In the genomic region with DNA sequence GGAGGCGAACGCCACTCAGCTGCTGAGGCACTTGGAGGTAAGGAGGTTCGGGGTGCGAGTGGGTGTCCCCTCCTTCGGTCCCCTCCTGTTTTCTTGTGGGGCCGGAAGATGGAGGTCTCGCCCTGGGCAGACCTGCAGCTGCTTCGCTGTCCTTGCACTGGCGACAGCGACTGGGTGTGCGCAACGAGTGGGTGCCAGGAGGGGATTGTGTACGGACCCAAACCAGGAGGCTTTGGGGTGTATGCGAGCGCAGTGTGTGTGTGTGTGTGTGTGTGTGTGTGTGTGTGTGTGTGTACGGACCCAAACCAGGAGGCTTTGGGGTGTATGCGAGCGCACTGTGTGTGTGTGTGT, we compare ENCODE assay signal across 7 mouse cellular contexts. TPM values are rescaled to one million over a fixed set of nuclear protein-coding genes. Genes with fewer than 3 reads are reported as not detected.
DNase-seq lines count a peak whose midpoint lies in the region; ATAC-seq and TF ChIP-seq lines count a peak whose summit lies in the region.

No protein-coding gene starts in this region.

- no peak for ATAC-seq in forebrain, embryonic 16.5 days
- peak; percentile 39 for ATAC-seq in liver, embryonic 16.5 days (ENCODE audit: low read depth)

- peak overlapping the region; percentile 83 for H3K4me3 ChIP-seq in C2C12 (ENCODE audit: insufficient read depth, poor library complexity, severe bottlenecking)
- H3K4me3 ChIP-seq in CH12.LX (replicated peaks in 1 of 3; ENCODE audit: low read depth in 2 of 3, low read length in 2 of 3, poor library complexity in 1 of 3), result peak overlapping the region; percentile 83 to 97 (median 91)
- H3K4me3 ChIP-seq in forebrain, embryonic 16.5 days (replicated peaks; ENCODE audit: low read length), result peak overlapping the region; percentile 96
- peak overlapping the region; percentile 97 for H3K4me3 ChIP-seq in liver, embryonic 16.5 days (ENCODE audit: low read depth, low read length)

- H3K9me3 ChIP-seq in CH12.LX (replicated peaks; ENCODE audit: low read length), result peaks cover 2% of the 10 kb centered on the region
- no peaks in the 10 kb centered on the region for H3K9me3 ChIP-seq in forebrain, embryonic 16.5 days (ENCODE audit: control insufficient read depth, low read length)
- no peaks in the 10 kb centered on the region for H3K9me3 ChIP-seq in liver, embryonic 16.5 days (replicated peaks; ENCODE audit: control insufficient read depth, low read length)

- H3K27me3 ChIP-seq in C2C12 (ENCODE audit: control insufficient read depth, insufficient read depth, insufficient read length) (no peaks in the 10 kb centered on the region), CH12.LX (replicated peaks) (no peaks in the 10 kb centered on the region)
- H3K27me3 ChIP-seq in forebrain, embryonic 16.5 days (replicated peaks; ENCODE audit: control insufficient read depth, insufficient read depth, low read length), result no peaks in the 10 kb centered on the region
- no peaks in the 10 kb centered on the region for H3K27me3 ChIP-seq in liver, embryonic 16.5 days (ENCODE audit: control insufficient read depth, insufficient read depth, low read depth, low read length)

- H3K79me2 ChIP-seq in C2C12 (ENCODE audit: control insufficient read depth, insufficient read depth), result peaks cover 91% of the 10 kb centered on the region
- H3K79me2 ChIP-seq in CH12.LX (replicated peaks; ENCODE audit: control insufficient read depth, extremely low read depth, insufficient read depth, poor library complexity, severe bottlenecking), result peaks cover 38% of the 10 kb centered on the region

- H3K36me3 ChIP-seq in C2C12 (ENCODE audit: control insufficient read depth, insufficient read depth) (peaks cover 21% of the 10 kb centered on the region), CH12.LX (replicated peaks in 1 of 2; ENCODE audit: control insufficient read depth in 1 of 2, insufficient read depth in 1 of 2, low read length in 1 of 2) (peaks cover 5 to 31% of the 10 kb centered on the region in 2 experiments)
- no peaks in the 10 kb centered on the region for H3K36me3 ChIP-seq in forebrain, embryonic 16.5 days (ENCODE audit: control insufficient read depth, insufficient read depth)
- H3K36me3 ChIP-seq in liver, embryonic 16.5 days (ENCODE audit: control insufficient read depth, insufficient read depth), result peaks cover 1% of the 10 kb centered on the region

- peak overlapping the region; percentile 99 for H3ac ChIP-seq in C2C12 (ENCODE audit: control insufficient read depth, insufficient read length, low read depth)

- H3K27ac ChIP-seq in CH12.LX (ENCODE audit: insufficient read depth, low read depth), result peak overlapping the region; percentile 20; the same call in 1 of the 2 replicates
- H3K27ac ChIP-seq in forebrain, embryonic 16.5 days (ENCODE audit: low read length), result no peak overlapping the region
- H3K27ac ChIP-seq in liver, embryonic 16.5 days (ENCODE audit: low read length), result peak overlapping the region; percentile 50

- in situ Hi-C loops in CH12.LX (cut with MboI; ENCODE audit: low pct_ligation_motif_present, low pct_unique_long_range_greater_than_20kb, low sequenced_read_pairs), result no loop called here

- TF ChIP-seq EP300 in CH12.LX (IDR thresholded peaks at IDR 0.05; ENCODE audit: low read length), result no peak

- WGBS in forebrain, embryonic 16.5 days, result 0% methylated on average over 18 of the region's 18 CpGs
- under 1% methylated on average over 18 of the region's 18 CpGs for WGBS in liver, embryonic 16.5 days (ENCODE audit: insufficient replicate concordance)

- peak overlapping the region; percentile 98 for H3K9ac ChIP-seq in CH12.LX (ENCODE audit: insufficient read depth, low read depth)
- H3K9ac ChIP-seq in forebrain, embryonic 16.5 days (replicated peaks; ENCODE audit: low read depth, low read length), result peak overlapping the region; percentile 99
- peak overlapping the region; percentile 97 for H3K9ac ChIP-seq in liver, embryonic 16.5 days (ENCODE audit: low read depth, low read length)

- DNase-seq in CH12.LX (ENCODE audit: extremely low read depth), result no peak
- no peak for DNase-seq in embryo, embryonic 10 days (ENCODE audit: low spot score)
- no peak for DNase-seq in spleen, postnatal 4 days (ENCODE audit: low spot score in 2 of 2)
- DNase-seq in right cerebral cortex, adult 2 months (ENCODE audit: low spot score in 2 of 2), result no peak

- peaks cover 62% of the 10 kb centered on the region for H3K79me3 ChIP-seq in C2C12 (ENCODE audit: low read depth)

- dilution Hi-C loops in CH12.LX (cut with MboI; ENCODE audit: extremely low pct_ligation_motif_present, extremely low pct_unique_long_range_greater_than_20kb, low sequenced_read_pairs), result no loop called here

- H3K4me1 ChIP-seq in CH12.LX (ENCODE audit: control insufficient read depth in 1 of 2, insufficient read depth in 2 of 2), result peaks cover 7 to 40% of the 10 kb centered on the region in 2 experiments
- peaks cover 14% of the 10 kb centered on the region for H3K4me1 ChIP-seq in forebrain, embryonic 16.5 days (replicated peaks; ENCODE audit: control insufficient read depth, insufficient read depth, low read length)
- peaks cover 10% of the 10 kb centered on the region for H3K4me1 ChIP-seq in liver, embryonic 16.5 days (ENCODE audit: control insufficient read depth, low read depth, low read length)

- no peak for TF ChIP-seq RAD21 in CH12.LX (IDR thresholded peaks at IDR 0.05; ENCODE audit: low read depth, low read length)

- no peak for TF ChIP-seq POLR2A in CH12.LX (IDR thresholded peaks at IDR 0.05; ENCODE audit: low read depth, low read length)

- H3K4me2 ChIP-seq in CH12.LX (ENCODE audit: insufficient read depth, low read depth, poor library complexity, severe bottlenecking), result peak overlapping the region; percentile 90; the same call in 1 of the 2 replicates
- H3K4me2 ChIP-seq in forebrain, embryonic 16.5 days (ENCODE audit: low read length), result peak overlapping the region; percentile 72
- peak overlapping the region; percentile 61 for H3K4me2 ChIP-seq in liver, embryonic 16.5 days (ENCODE audit: low read depth, low read length)

- TF ChIP-seq CTCF in C2C12 (IDR thresholded peaks at IDR 0.05; ENCODE audit: control insufficient read depth, insufficient read depth, insufficient read length) (no peak), CH12.LX (conservative IDR thresholded peaks at IDR 0.05 in 1 of 2, IDR thresholded peaks at IDR 0.05 in 1 of 2; ENCODE audit: low read depth in 2 of 2, low read length in 2 of 2) (no peak)

TF ChIP-seq in C2C12, 6 proteins besides CTCF, POLR2A, EP300 and RAD21:
- TF ChIP-seq USF1 (IDR thresholded peaks at IDR 0.05; ENCODE audit: low read depth) (no peak), MAX (IDR thresholded peaks at IDR 0.05) (no peak), CEBPB (IDR thresholded peaks at IDR 0.05; ENCODE audit: low read depth) (no peak), MYOG (IDR thresholded peaks at IDR 0.05; ENCODE audit: control insufficient read depth, extremely low read depth, insufficient read length) (no peak), FOSL1 (IDR thresholded peaks at IDR 0.05; ENCODE audit: insufficient read depth, low read length, poor library complexity, severe bottlenecking) (no peak)

TF ChIP-seq in CH12.LX, 34 proteins besides CTCF, POLR2A, EP300 and RAD21:
- TF ChIP-seq ZC3H11A (IDR thresholded peaks at IDR 0.05; ENCODE audit: low read depth, low read length) (no peak), TCF12 (IDR thresholded peaks at IDR 0.05; ENCODE audit: low read depth, low read length) (no peak)

RNA-seq across cellular contexts. Expression of a gene that starts 0.3 kb away (rescaled TPM):
- polyA plus RNA-seq in C2C12 (2012; fragmentation: generic; extraction: Trizol) (12.6 TPM), CH12.LX (2012; ENCODE audit: insufficient read length, low read depth) (62.5 and 86.0 TPM in 2 replicates)
- total RNA-seq in CH12.LX (2012; rRNA removed) (26.0 and 30.5 TPM in 2 replicates), CH12.LX (2014; rRNA removed) (82.5 and 90.9 TPM in 2 replicates)
- 13.9 and 18.0 TPM in 2 replicates for polyA plus RNA-seq in forebrain, embryonic 16.5 days (2015; fragmentation: Nextera tagmentation; extraction: Ambion mirVana)
- 14.2 and 15.9 TPM in 2 replicates for polyA plus RNA-seq in liver, embryonic 16.5 days (2015; fragmentation: Nextera tagmentation; extraction: Ambion mirVana)

RNA-seq across cellular contexts. Expression of a gene that starts 0.4 kb away (rescaled TPM):
- 3.3 TPM for polyA plus RNA-seq in C2C12 (2012; fragmentation: generic; extraction: Trizol)
- 15.2 and 17.0 TPM in 2 replicates for total RNA-seq in CH12.LX (2012; rRNA removed)
- 31.6 and 34.4 TPM in 2 replicates for total RNA-seq in CH12.LX (2014; rRNA removed)
- 14.4 and 17.0 TPM in 2 replicates for polyA plus RNA-seq in CH12.LX (2012; ENCODE audit: insufficient read length, low read depth)
- 56.1 and 58.0 TPM in 2 replicates for polyA plus RNA-seq in forebrain, embryonic 16.5 days (2015; fragmentation: Nextera tagmentation; extraction: Ambion mirVana)
- polyA plus RNA-seq in liver, embryonic 16.5 days (2015; fragmentation: Nextera tagmentation; extraction: Ambion mirVana), result 3.9 and 4.9 TPM in 2 replicates
